Mouse (Mus musculus): ENCODE results near the gene Xpo6.

The Xpo6 gene

GRCm38 (mm10) chr7:126119819-126120218, 80.5 kb downstream of the Xpo6 start:
- DNase-seq: no peak

GRCm38 (mm10) chr7:126113263-126113662, 87.0 kb downstream of the Xpo6 start:
- no peak for DNase-seq

GRCm38 (mm10) chr7:126111230-126111629, 89.1 kb downstream of the Xpo6 start:
- no peak for DNase-seq

- DNase-seq: no peak
Observed at GRCm38 (mm10) chr7:126109898-126110297, 90.4 kb downstream of the Xpo6 start.

- no peak for DNase-seq
Observed at GRCm38 (mm10) chr7:126100440-126100839, 99.9 kb downstream of the Xpo6 start.

- no peak for DNase-seq
Observed at GRCm38 (mm10) chr7:126099835-126100234, 100.5 kb downstream of the Xpo6 start.

- DNase-seq: no peak
Observed at GRCm38 (mm10) chr7:126099163-126099775, 101.0 kb downstream of the Xpo6 start.

- no peak for DNase-seq
Observed at GRCm38 (mm10) chr7:126097219-126097915, 102.9 kb downstream of the Xpo6 start.

- DNase-seq: no peak
Observed at GRCm38 (mm10) chr7:126096596-126096995, 103.7 kb downstream of the Xpo6 start.

GRCm38 (mm10) chr7:126094738-126095137, 105.6 kb downstream of the Xpo6 start:
- no peak for DNase-seq

- DNase-seq: no peak
Observed at GRCm38 (mm10) chr7:126093162-126093561, 107.1 kb downstream of the Xpo6 start.

GRCm38 (mm10) chr7:126089782-126090181, 110.5 kb downstream of the Xpo6 start:
- peak; percentile 46 for DNase-seq

GRCm38 (mm10) chr7:126088155-126088554, 112.1 kb downstream of the Xpo6 start:
- DNase-seq: no peak

- DNase-seq: no peak
Observed at GRCm38 (mm10) chr7:126087602-126088001, 112.7 kb downstream of the Xpo6 start.

GRCm38 (mm10) chr7:126086321-126086741, 114.0 kb downstream of the Xpo6 start:
- DNase-seq: no peak

- no peak for DNase-seq
Observed at GRCm38 (mm10) chr7:126085154-126085553, 115.1 kb downstream of the Xpo6 start.

GRCm38 (mm10) chr7:126083980-126084348, 116.3 kb downstream of the Xpo6 start:
- no peak for DNase-seq

GRCm38 (mm10) chr7:126083341-126083979, 116.8 kb downstream of the Xpo6 start:
- no peak for DNase-seq

- no peak for DNase-seq
Observed at GRCm38 (mm10) chr7:126082286-126082741, 118.0 kb downstream of the Xpo6 start, which contains the start of gene Gsg1l. Gene Gsg1l (minus strand): TSS chr7:126082411.

GRCm38 (mm10) chr7:126081727-126082285, 118.5 kb downstream of the Xpo6 start:
- DNase-seq: peak; percentile 52

GRCm38 (mm10) chr7:126080949-126081654, 119.2 kb downstream of the Xpo6 start:
- DNase-seq: no peak

- DNase-seq: no peak
Observed at GRCm38 (mm10) chr7:126076935-126077334, 123.4 kb downstream of the Xpo6 start.

- no peak for DNase-seq
Observed at GRCm38 (mm10) chr7:126075058-126075457, 125.2 kb downstream of the Xpo6 start.
